Mouse (Mus musculus): ENCODE measurements around the gene Cep135. TPM values are rescaled to one million over a fixed set of nuclear protein-coding genes. Genes with fewer than 3 reads are reported as not detected.

Gene Cep135
- polyA plus RNA-seq, 2 experiments, result 6.9 to 10.3 TPM

DNA sequence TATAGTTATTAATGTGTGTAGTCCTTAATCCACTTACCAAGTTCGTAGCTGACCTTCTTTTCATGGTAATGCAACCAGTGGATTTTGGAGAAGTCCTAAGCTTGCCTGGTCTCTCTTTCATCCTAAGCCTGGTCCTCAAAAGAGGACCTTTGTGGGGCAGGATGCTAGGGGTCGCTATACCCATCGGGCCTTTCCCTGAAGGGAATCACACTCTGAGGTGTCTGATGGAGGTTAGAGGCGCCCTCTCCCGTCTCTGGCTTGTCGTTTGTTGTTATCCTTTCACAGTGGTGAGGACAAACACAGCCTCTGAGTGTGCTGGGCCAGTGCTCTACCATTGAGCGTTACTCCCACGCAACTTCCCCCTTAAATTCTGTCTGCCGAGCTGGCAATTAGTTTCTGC is 3.4 kb downstream of the Cep135 start:
- no peak for ATAC-seq (ENCODE audit: low FRiP score, low read depth)
- Histone ChIP-seq H3K4me1 (ENCODE audit: control insufficient read depth, insufficient read depth, low read length) (peaks cover 8% of the 10 kb centered on the region; the same call in 1 of the 2 replicates), H3K9ac (ENCODE audit: low read depth, low read length, severe bottlenecking) (no peak overlapping the region), H3K9me3 (ENCODE audit: control insufficient read depth, low read length) (no peaks in the 10 kb centered on the region), H3K36me3 (ENCODE audit: control insufficient read depth, insufficient read depth, low read length) (peaks cover 38% of the 10 kb centered on the region), H3K4me3 (replicated peaks; ENCODE audit: low read length) (no peak overlapping the region), H3K4me2 (replicated peaks; ENCODE audit: low read depth, low read length, severe bottlenecking) (no peak overlapping the region), H3K27me3 (ENCODE audit: control insufficient read depth, insufficient read depth, low read length) (no peaks in the 10 kb centered on the region), H3K27ac (replicated peaks; ENCODE audit: low read depth, low read length) (no peak overlapping the region)
- DNase-seq (ENCODE audit: low spot score), result no peak
- TF ChIP-seq POLR2A (IDR thresholded peaks at IDR 0.05; ENCODE audit: borderline replicate concordance, extremely low read depth, insufficient read depth, insufficient read length), result no peak
- WGBS, result 63% methylated on average over 9 of the region's 9 CpGs

DNA sequence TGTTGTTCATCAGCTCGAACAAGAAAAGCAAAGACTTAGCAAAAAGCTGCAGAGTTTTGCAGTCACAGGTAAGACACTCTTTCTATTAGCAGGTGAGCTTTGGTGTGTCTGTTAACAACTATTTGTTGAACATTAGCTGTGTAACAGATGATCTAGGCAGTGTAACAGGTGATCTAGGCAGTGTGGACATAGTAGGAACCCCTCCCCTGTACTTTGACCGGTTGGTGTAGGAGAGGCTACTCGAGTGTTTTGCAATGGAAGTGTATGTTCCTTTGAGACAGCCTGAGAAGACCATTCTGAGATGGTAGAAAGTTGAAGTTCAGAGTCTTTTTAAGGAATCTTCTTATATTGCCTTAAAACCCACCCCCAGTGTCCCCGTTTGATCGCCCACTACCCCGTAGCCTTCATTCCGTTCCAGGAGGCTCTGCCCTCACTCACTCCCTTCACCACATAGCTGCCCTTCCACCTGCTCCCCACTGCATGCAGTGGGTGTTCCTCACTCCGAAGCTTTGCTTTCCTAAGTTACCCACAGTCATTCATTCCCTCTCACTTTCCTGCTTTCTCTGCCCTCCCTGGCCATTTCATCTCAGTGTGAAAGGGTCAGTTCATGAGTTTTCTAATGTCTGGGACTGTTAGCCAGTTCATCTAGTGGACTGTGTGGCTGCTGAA is 21.3 kb downstream of the Cep135 start:
- H3K27me3 ChIP-seq (ENCODE audit: control insufficient read depth, insufficient read depth, low read length), result no peaks in the 10 kb centered on the region
- TF ChIP-seq POLR2A (IDR thresholded peaks at IDR 0.05; ENCODE audit: borderline replicate concordance, extremely low read depth, insufficient read depth, insufficient read length), result no peak
- 91% methylated on average over 8 of the region's 8 CpGs for WGBS
- H3K4me1 ChIP-seq (ENCODE audit: control insufficient read depth, insufficient read depth, low read length), result no peaks in the 10 kb centered on the region
- H3K9ac ChIP-seq (ENCODE audit: low read depth, low read length, severe bottlenecking), result no peak overlapping the region
- H3K4me2 ChIP-seq (replicated peaks; ENCODE audit: low read depth, low read length, severe bottlenecking), result no peak overlapping the region
- H3K27ac ChIP-seq (replicated peaks; ENCODE audit: low read depth, low read length), result no peak overlapping the region
- peaks cover 75% of the 10 kb centered on the region for H3K36me3 ChIP-seq (ENCODE audit: control insufficient read depth, insufficient read depth, low read length)
- ATAC-seq (ENCODE audit: low FRiP score, low read depth), result no peak
- no peaks in the 10 kb centered on the region for H3K9me3 ChIP-seq (ENCODE audit: control insufficient read depth, low read length)
- no peak overlapping the region for H3K4me3 ChIP-seq (replicated peaks; ENCODE audit: low read length)
- no peak for DNase-seq (ENCODE audit: low spot score)

DNA sequence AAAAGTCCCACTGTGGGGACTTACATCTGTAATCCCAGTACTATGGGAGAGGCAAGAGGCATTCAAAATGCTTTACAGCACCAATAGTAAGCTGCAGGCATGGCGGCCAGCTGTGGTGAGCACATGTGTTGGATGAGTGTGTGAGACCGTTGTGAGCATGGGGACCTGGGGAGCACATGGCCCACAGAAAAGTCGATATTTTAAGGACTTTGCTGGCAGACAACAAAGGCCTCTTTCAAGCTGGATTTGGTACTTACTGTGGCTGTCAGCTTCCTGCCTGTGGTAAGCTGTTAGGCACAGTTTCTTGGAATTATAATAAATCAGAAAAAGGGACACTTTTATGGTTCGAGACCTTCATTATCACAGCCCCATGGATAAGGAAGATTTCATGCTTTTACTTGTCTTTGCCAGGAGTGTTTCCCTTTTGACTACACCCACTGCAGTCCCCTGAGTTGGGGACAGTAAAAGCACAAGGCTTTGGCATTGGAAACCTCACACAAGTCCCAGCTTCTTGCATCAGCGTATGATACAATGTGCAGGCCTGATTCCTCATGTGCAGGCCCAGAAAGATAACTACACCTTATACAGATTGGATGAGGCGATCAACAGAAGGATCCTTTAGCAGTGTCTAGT is 24.5 kb downstream of the Cep135 start:
- H3K27ac ChIP-seq (replicated peaks; ENCODE audit: low read depth, low read length), result no peak overlapping the region
- WGBS, result 69% methylated on average over 6 of the region's 6 CpGs
- no peaks in the 10 kb centered on the region for H3K9me3 ChIP-seq (ENCODE audit: control insufficient read depth, low read length)
- peaks cover 79% of the 10 kb centered on the region for H3K36me3 ChIP-seq (ENCODE audit: control insufficient read depth, insufficient read depth, low read length)
- H3K27me3 ChIP-seq (ENCODE audit: control insufficient read depth, insufficient read depth, low read length), result no peaks in the 10 kb centered on the region
- ATAC-seq (ENCODE audit: low FRiP score, low read depth), result no peak
- TF ChIP-seq POLR2A (IDR thresholded peaks at IDR 0.05; ENCODE audit: borderline replicate concordance, extremely low read depth, insufficient read depth, insufficient read length), result no peak
- no peak overlapping the region for H3K4me3 ChIP-seq (replicated peaks; ENCODE audit: low read length)
- H3K4me1 ChIP-seq (ENCODE audit: control insufficient read depth, insufficient read depth, low read length), result no peaks in the 10 kb centered on the region
- H3K4me2 ChIP-seq (replicated peaks; ENCODE audit: low read depth, low read length, severe bottlenecking), result no peak overlapping the region
- H3K9ac ChIP-seq (ENCODE audit: low read depth, low read length, severe bottlenecking), result no peak overlapping the region
- peak; percentile 38 for DNase-seq (ENCODE audit: low spot score)

DNA sequence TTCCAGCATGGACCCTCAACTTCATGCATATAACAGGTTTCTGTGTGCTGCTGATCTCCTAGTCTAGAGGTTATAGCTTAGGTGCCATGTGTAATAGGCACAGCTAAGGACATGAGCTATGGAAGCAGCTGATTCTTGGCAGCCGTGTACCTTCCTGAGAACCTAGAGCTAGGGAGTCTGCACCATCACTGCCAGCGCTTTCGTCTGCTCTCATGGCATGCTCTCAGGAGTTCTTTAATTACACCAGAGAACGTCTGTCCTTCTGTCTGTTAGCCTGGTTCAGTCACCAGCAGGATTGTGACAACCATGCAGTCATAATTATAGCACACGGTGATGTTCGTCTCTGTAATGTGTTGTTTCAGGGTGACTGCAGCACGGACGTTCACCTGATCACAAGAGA is 26.8 kb downstream of the Cep135 start:
- DNase-seq (ENCODE audit: low spot score), result no peak
- Histone ChIP-seq H3K4me3 (replicated peaks; ENCODE audit: low read length) (no peak overlapping the region), H3K9ac (ENCODE audit: low read depth, low read length, severe bottlenecking) (no peak overlapping the region), H3K27ac (replicated peaks; ENCODE audit: low read depth, low read length) (no peak overlapping the region), H3K27me3 (ENCODE audit: control insufficient read depth, insufficient read depth, low read length) (no peaks in the 10 kb centered on the region), H3K9me3 (ENCODE audit: control insufficient read depth, low read length) (no peaks in the 10 kb centered on the region), H3K4me1 (ENCODE audit: control insufficient read depth, insufficient read depth, low read length) (no peaks in the 10 kb centered on the region), H3K36me3 (ENCODE audit: control insufficient read depth, insufficient read depth, low read length) (peaks cover 80% of the 10 kb centered on the region), H3K4me2 (replicated peaks; ENCODE audit: low read depth, low read length, severe bottlenecking) (no peak overlapping the region)
- no peak for TF ChIP-seq POLR2A (IDR thresholded peaks at IDR 0.05; ENCODE audit: borderline replicate concordance, extremely low read depth, insufficient read depth, insufficient read length)
- WGBS, result 92% methylated on average over 8 of the region's 8 CpGs
- no peak for ATAC-seq (ENCODE audit: low FRiP score, low read depth)

DNA sequence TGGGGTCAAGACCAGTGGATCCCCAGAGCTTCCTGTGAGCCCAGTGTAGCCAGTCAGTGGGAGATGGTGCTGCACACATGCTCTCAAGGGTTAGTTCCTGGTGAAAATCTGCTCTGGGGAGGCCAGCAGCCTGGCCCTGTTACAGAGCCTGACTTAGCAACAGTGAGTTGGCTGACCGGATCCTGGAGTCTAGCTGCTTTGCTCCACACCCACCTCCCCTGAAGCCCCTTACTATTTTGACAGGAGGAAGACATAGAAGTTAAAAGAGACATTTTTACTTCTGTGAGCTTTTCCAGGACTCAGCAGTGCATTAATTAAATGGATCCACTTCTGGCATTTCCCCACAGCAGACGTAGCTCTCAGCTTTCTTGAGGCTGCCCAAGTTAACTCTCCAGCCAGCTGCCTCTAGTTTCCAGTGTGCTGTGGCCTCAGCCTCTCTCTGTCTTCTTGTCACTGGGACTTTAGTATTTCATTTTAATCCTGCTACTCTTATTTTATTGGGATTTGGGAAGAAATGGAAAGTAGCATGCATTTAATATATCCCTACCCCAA is 27.8 kb downstream of the Cep135 start:
- Histone ChIP-seq H3K4me1 (ENCODE audit: control insufficient read depth, insufficient read depth, low read length) (no peaks in the 10 kb centered on the region), H3K4me2 (replicated peaks; ENCODE audit: low read depth, low read length, severe bottlenecking) (no peak overlapping the region), H3K27me3 (ENCODE audit: control insufficient read depth, insufficient read depth, low read length) (no peaks in the 10 kb centered on the region), H3K9ac (ENCODE audit: low read depth, low read length, severe bottlenecking) (no peak overlapping the region), H3K27ac (replicated peaks; ENCODE audit: low read depth, low read length) (no peak overlapping the region), H3K4me3 (replicated peaks; ENCODE audit: low read length) (no peak overlapping the region), H3K36me3 (ENCODE audit: control insufficient read depth, insufficient read depth, low read length) (peaks cover 73% of the 10 kb centered on the region), H3K9me3 (ENCODE audit: control insufficient read depth, low read length) (no peaks in the 10 kb centered on the region)
- WGBS, result 88% methylated on average over 2 of the region's 2 CpGs
- no peak for TF ChIP-seq POLR2A (IDR thresholded peaks at IDR 0.05; ENCODE audit: borderline replicate concordance, extremely low read depth, insufficient read depth, insufficient read length)
- ATAC-seq (ENCODE audit: low FRiP score, low read depth), result no peak
- DNase-seq (ENCODE audit: low spot score), result no peak
